11 mouse cellular contexts compared by ENCODE assay signal in the genomic region with DNA sequence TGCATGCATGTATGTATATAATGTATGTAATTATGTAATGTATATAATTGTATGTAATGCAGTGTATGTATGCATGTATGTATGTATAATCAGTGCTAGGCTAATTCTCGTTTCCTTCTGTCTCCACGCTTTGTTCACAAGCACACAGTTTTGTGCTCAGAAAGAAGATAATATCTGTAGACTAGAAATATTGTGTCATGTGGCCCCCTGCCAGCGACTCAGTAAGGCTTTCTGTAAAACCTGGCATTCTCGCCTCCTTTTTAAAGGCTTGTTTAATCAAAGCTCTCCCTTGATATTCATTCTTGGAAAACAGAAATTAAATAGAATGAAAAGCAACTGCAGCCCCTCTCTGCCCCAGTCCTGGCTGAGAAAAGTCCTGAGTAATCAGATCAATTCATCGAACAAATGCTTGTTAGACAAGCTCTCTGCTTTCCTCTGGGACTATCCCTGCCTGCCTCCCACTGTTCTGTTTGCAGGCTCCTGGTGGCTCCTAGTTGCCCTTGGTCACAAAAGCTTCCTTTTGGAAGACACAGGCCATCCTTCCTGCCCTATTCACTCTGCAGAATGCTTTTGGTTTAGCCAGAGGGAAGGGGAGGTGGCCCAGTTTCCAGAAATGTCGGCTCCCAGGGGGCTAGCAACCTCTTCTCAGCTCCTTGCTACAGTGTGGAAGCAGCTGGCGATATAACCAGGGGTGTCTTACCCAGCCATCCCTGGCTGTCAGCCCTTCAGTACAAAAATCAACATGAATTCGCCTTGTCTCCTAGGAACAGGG. TPM values are rescaled to one million over a fixed set of nuclear protein-coding genes. Genes with fewer than 3 reads are reported as not detected.
DNase-seq lines count a peak whose midpoint lies in the region; ATAC-seq and TF ChIP-seq lines count a peak whose summit lies in the region.
"Had no signal": no experiment of that assay in that cellular context is flagged by ENCODE, and none has a peak within 500 bp of the region (broad histone marks: within the 10 kb centered on the region; RNA-seq: fewer than 3 reads in every experiment).

No protein-coding gene starts in this region.

- ATAC-seq in frontal cortex, adult (ENCODE audit: low TSS enrichment), result peak; percentile 58; the same call in 1 of the 2 replicates
- peak; percentile 47; the same call in 1 of the 2 replicates for ATAC-seq in forebrain, embryonic 12.5 days (ENCODE audit: low FRiP score)
- no peak for ATAC-seq in megakaryocyte-erythroid progenitor cell, adult 5-6 weeks (replicated peaks; ENCODE audit: low FRiP score, low TSS enrichment, poor library complexity, severe bottlenecking)

- TF ChIP-seq POLR2A in ES-Bruce4 (IDR thresholded peaks at IDR 0.05; ENCODE audit: insufficient read depth, low read length), result no peak
- TF ChIP-seq POLR2A in kidney, adult 2 months (IDR thresholded peaks at IDR 0.05; ENCODE audit: low read depth, low read length), result no peak

- no peak overlapping the region for H3K9ac ChIP-seq in ES-Bruce4 (ENCODE audit: low read depth, poor library complexity, severe bottlenecking)
- H3K9ac ChIP-seq in forebrain, embryonic 12.5 days, result no peak overlapping the region
- H3K9ac ChIP-seq: limb, embryonic 12.5 days had no signal

- H3K9me3 ChIP-seq in ES-Bruce4 (replicated peaks; ENCODE audit: control insufficient read depth, insufficient read depth, low read length, poor library complexity, severe bottlenecking), result no peaks in the 10 kb centered on the region
- 0 out of 2 replicates have a peak, but pooled peaks cover 4% of the 10 kb centered on the region for H3K9me3 ChIP-seq in forebrain, embryonic 12.5 days
- no peaks in the 10 kb centered on the region for H3K9me3 ChIP-seq in limb, embryonic 10.5 days (replicated peaks)

- H3K4me2 ChIP-seq in forebrain, embryonic 12.5 days, result no peak overlapping the region
- H3K4me2 ChIP-seq: limb, embryonic 12.5 days had no signal

- H3K27me3 ChIP-seq in ES-Bruce4 (ENCODE audit: control insufficient read depth, insufficient read depth, low read length, poor library complexity, severe bottlenecking), result no peaks in the 10 kb centered on the region
- H3K27me3 ChIP-seq in forebrain, embryonic 12.5 days, result peaks cover 35% of the 10 kb centered on the region
- H3K27me3 ChIP-seq in limb, embryonic 10.5 days (ENCODE audit: low read depth, poor library complexity, severe bottlenecking), result no peaks in the 10 kb centered on the region
- no peaks in the 10 kb centered on the region for H3K27me3 ChIP-seq in kidney, adult 2 months (replicated peaks; ENCODE audit: control insufficient read depth, insufficient read depth, low read length)
- H3K27me3 ChIP-seq: CH12.LX; limb, embryonic 12.5 days had no signal

- no peak overlapping the region for H3K4me3 ChIP-seq in ES-Bruce4 (ENCODE audit: low read depth, low read length)
- no peak overlapping the region for H3K4me3 ChIP-seq in forebrain, embryonic 12.5 days (replicated peaks)
- no peak overlapping the region for H3K4me3 ChIP-seq in limb, embryonic 10.5 days
- no peak overlapping the region for H3K4me3 ChIP-seq in kidney, adult 2 months (ENCODE audit: insufficient read depth, low read depth, low read length)
- H3K4me3 ChIP-seq: limb, embryonic 12.5 days had no signal

- TF ChIP-seq CTCF in ES-Bruce4 (IDR thresholded peaks at IDR 0.05; ENCODE audit: low read depth, low read length), result no peak
- no peak for TF ChIP-seq CTCF in kidney, adult 2 months (conservative IDR thresholded peaks at IDR 0.05; ENCODE audit: insufficient read depth, insufficient read length, low read depth, low read length)

- no peaks in the 10 kb centered on the region for H3K36me3 ChIP-seq in ES-Bruce4 (ENCODE audit: control insufficient read depth, insufficient read depth, low read length, poor library complexity, severe bottlenecking)
- no peaks in the 10 kb centered on the region for H3K36me3 ChIP-seq in forebrain, embryonic 12.5 days (replicated peaks)
- no peaks in the 10 kb centered on the region for H3K36me3 ChIP-seq in limb, embryonic 10.5 days
- no peaks in the 10 kb centered on the region for H3K36me3 ChIP-seq in kidney, adult 2 months (ENCODE audit: control insufficient read depth, insufficient read depth, low read length)
- H3K36me3 ChIP-seq: limb, embryonic 12.5 days had no signal

- no peak for DNase-seq in frontal cortex, postnatal 14 days (ENCODE audit: low spot score in 2 of 2)
- DNase-seq in limb, embryonic 10.5 days (ENCODE audit: low spot score), result peak; percentile 23
- no peak for DNase-seq in kidney, adult 2 months
- DNase-seq in ovary, postnatal 10 days (ENCODE audit: low spot score), result no peak

- peak; percentile 51; the same call in 1 of the 2 replicates for TF ChIP-seq EP300 in ES-Bruce4 (IDR thresholded peaks at IDR 0.05; ENCODE audit: insufficient read depth, low read depth, low read length)

- WGBS in forebrain, embryonic 12.5 days, result 31% methylated on average over 8 of the region's 8 CpGs
- 79% methylated on average over 8 of the region's 8 CpGs for WGBS in limb, embryonic 10.5 days
- 62% methylated on average over 8 of the region's 8 CpGs for WGBS in kidney, adult 2 months

- H3K4me1 ChIP-seq in ES-Bruce4 (ENCODE audit: control insufficient read depth, insufficient read depth, low read length), result peaks cover 2% of the 10 kb centered on the region
- H3K4me1 ChIP-seq in forebrain, embryonic 12.5 days, result peaks cover 27% of the 10 kb centered on the region
- peaks cover 4% of the 10 kb centered on the region; the same call in 1 of the 2 replicates for H3K4me1 ChIP-seq in limb, embryonic 10.5 days
- no peaks in the 10 kb centered on the region for H3K4me1 ChIP-seq in kidney, adult 2 months (ENCODE audit: control insufficient read depth, insufficient read depth, low read length)

- H3K27ac ChIP-seq in ES-Bruce4 (ENCODE audit: insufficient read depth, low read length), result 0 out of 2 replicates have a peak overlapping the region, but pooled peaks have one; percentile 11
- H3K27ac ChIP-seq in forebrain, embryonic 12.5 days, result peak overlapping the region; percentile 68
- H3K27ac ChIP-seq in limb, embryonic 10.5 days, result no peak overlapping the region
- no peak overlapping the region for H3K27ac ChIP-seq in kidney, adult 2 months (ENCODE audit: insufficient read depth, low read depth, low read length)
- H3K27ac ChIP-seq: limb, embryonic 12.5 days had no signal

RNA-seq across cellular contexts. Expression of gene Cdhr3, which starts 20.6 kb away (rescaled TPM):
- polyA plus RNA-seq in ES-Bruce4 (2011; ENCODE audit: insufficient read depth, insufficient read length, low read depth, missing spikeins), result not detected in 2 replicates
- 0.13 and 0.18 TPM in 2 replicates for polyA plus RNA-seq in forebrain, embryonic 12.5 days (2016; fragmentation: Nextera tagmentation; extraction: Ambion mirVana)
- not detected in 2 replicates for polyA plus RNA-seq in limb, embryonic 10.5 days (2016; fragmentation: Nextera tagmentation; extraction: Ambion mirVana)
- not detected in 2 replicates for total RNA-seq in megakaryocyte-erythroid progenitor cell, adult 5-6 weeks (2014; fragmentation: Nextera tagmentation)
- total RNA-seq in megakaryocyte-erythroid progenitor cell, adult 5-6 weeks (2017), result not detected in 2 replicates
- not detected in 2 replicates for polyA plus RNA-seq in kidney, adult 2 months (2012; rRNA removed)
- total RNA-seq: neutrophil, adult 5-6 weeks had no signal
- polyA plus RNA-seq: limb, embryonic 12.5 days had no signal

Comparison
In these comparisons a context has a peak if more than half of its experiments do, and no peak if none do; other contexts are left out.
1. H3K27ac ChIP-seq: peak in ES-Bruce4 (single experiment) and forebrain, embryonic 12.5 days (single experiment); none in limb, embryonic 10.5 days (single experiment) and kidney, adult 2 months (single experiment).